Mouse (Mus musculus) T-cell, adult 2 months (primary cell): ENCODE data around the gene Olfr548-ps1.
"Not testable (repeated sequence)": the region's sequence is repeated elsewhere in the genome, so short reads cannot be mapped to it uniquely, and the experiment has no call there.

Experiments
- DNase-seq: peaks from one replicate; pipeline ENCODE4 v3.0.0; 2022; ENCODE audit warnings: low spot score

The Olfr548-ps1 gene

DNA sequence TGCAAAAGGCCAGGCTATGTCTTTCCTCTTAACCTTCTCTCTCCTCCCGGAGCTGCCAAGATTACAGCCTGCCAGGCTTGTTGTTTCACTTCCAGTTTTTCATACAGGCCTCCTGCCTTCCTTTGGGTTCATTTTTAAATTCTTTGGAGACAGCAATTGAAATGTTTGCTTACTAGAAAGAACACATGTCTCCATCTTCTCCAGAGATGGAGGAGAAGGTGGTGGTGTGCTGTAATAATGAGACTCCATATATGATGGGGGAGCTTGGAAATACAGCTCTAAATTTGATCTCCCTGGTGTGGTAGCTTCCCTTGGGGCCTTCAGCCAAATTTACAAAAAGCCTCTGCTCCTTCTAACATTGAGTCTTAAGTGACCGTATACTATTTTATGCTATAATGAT is at the start of gene Olfr548-ps1:
Gene Olfr548-ps1 (plus strand): TSS at position 301 of the 400 bp plus-strand sequence.
- DNase-seq, result no peak

DNA sequence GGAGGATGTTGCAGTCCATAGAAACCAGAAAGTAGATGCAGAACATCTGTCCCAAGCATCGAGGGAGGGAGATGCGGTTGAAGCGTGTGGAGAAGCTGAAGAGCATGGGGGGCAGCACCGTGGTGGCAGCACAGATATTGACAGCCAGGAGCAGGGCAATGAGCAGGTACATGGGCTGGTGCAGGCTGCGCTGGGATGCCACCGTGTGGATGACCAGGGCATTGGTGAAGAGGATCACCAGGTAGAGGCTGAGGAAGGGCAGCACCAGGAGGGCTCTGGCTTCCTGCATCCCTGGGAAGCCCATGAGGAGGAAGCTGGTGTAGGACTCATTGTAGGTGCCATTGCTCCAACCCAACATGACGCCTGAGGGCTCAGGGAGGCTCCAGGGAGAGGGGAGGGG is 46.3 kb upstream of the Olfr548-ps1 start:
- not testable (repeated sequence) for DNase-seq

DNA sequence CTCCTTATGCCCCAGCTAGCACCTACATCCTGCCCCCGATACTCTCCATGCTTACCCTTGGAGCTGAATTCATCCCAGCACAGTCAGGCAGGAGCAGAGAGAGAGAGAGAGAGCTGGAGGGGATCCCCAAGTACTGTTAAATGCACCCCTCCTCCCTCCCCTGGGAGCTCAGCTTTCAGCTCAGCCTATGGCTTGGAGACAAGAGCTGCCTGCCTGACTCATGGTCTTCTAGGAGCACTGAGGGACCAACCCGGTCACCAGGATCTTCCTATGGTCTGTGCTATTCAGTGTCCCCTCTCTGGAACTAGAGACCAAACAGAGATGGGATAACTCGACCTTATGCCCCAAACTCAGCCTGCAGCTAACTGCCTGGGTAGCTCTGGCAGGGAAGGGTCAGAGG is 41.2 kb upstream of the Olfr548-ps1 start, which contains the start of gene Olfr545:
Gene Olfr545 (minus strand): TSS at position 101 of the 400 bp plus-strand sequence.
- DNase-seq, result no peak

DNA sequence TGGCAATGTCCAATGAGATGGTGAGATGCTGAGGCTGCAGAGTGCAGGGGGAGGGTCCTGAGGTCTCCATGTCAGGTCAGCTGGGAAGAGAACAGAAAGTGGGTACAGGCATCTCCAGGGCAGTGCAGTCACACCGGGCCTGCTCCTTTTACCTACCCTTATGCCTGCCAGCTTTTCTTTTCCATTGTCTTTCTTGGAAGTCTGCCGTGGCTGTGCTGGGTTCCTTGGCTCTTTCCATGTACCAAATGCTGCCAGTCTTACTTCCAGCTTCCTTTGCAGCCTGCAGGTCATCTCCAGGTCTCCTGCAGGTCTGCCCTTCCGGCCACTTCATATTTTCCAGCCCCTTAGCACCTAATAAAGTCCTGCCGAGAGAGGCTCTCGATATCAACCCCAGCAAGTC is 38.7 kb upstream of the Olfr548-ps1 start:
- no peak for DNase-seq

- peak; percentile 57 for DNase-seq
Measured at GRCm38 (mm10) chr7:102506848-102507247, 33.8 kb upstream of the Olfr548-ps1 start.

DNA sequence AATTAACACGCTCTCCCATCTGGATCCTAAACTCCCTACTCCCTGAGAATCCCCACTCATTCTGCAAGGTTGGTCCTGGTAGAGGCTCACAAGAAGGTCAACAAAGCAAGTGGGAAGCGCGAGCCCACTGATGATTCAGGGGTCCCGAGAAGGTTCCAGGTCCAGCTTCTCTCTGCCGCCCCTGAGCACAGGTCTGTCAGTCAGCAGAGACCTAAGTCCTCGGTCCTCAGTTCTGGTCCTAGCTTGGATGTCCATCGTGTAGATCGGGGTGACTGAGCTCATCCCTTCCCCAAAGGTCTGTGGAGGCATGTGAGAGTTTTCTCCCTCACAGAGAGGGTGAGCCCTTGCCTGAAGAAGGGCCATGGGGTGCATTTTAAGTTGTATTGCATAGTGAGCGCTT is 32.6 kb upstream of the Olfr548-ps1 start:
- no peak for DNase-seq

DNA sequence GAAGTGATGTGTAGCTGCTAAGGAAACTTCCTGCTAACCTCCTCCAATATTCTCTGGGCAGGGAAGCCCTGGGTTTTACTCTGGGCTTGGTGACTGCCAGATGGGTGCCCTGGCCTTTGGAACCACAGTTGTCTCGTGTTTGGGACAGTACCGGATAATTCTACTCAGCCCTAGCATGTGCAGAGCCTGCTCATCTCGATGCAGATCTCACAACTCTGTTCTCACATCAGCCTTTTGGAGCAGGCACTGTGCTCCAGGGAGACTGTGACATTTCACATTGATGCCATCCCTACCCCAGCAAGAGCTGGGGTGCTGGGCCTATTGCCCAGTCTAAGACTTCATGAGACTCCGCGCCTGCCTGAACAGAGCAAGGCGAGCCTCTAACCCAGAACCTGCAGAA is 32.0 kb upstream of the Olfr548-ps1 start:
- no peak for DNase-seq

DNA sequence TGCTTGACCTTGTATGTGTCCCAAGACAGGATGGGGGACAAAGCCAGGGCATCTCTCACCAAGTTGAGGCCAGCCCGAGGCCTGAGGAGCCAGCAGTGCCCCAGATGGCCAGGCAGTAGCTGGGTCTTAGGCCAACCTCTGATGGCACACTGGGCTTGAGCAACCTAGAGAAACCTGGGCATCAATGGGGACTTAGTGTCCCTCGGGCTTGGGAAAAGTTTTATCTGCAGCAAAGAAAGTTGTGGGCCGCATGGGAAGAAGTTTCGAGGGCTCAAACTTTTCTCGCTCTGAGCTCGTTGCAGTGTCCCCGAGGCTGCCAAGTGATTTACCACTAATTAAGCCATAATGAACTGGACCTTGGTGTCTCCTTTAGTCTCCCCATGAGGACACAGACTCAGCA is 31.0 kb upstream of the Olfr548-ps1 start:
- DNase-seq, result no peak

DNA sequence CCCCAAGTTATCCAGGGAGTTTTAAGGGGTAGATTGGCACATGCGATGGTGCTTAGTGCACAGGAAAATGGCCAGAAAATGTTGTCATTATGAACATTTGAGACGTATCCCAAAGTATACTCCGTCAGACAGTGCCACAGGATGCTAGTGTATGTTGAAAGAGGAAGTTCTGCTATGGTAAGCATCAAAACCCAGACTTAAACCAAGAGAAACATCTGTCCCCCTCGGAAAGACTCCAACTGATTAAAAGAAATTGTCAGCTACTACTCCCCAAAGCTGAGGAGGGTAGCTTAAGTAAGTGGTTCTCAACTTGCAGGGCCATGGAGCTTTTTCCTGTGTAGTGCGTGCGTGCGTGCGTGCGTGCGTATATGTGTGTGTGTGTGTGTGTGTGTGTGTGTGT is 28.8 kb upstream of the Olfr548-ps1 start:
- DNase-seq, result no peak

- DNase-seq, result peak; percentile 74
Measured at GRCm38 (mm10) chr7:102512814-102513435, 27.8 kb upstream of the Olfr548-ps1 start.

GRCm38 (mm10) chr7:102514144-102514543 is 26.6 kb upstream of the Olfr548-ps1 start:
- DNase-seq, result no peak

- no peak for DNase-seq
Measured at GRCm38 (mm10) chr7:102516261-102517050, 24.2 kb upstream of the Olfr548-ps1 start.

DNA sequence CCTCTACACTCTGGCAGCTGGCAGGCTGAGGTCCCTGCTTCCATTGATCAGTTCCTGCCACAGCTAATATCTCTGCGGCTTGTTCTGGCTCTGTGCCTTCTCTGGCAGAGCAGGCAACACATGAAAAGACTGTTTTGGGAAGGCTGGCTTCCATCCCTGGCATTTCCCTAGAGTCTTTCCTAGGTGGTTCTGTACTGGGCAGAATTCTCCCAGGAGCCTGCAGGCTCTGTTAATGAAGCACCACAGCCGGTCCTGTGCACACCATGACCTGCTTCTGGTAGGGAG is 23.7 kb upstream of the Olfr548-ps1 start:
- no peak for DNase-seq

- no peak for DNase-seq
Measured at GRCm38 (mm10) chr7:102529052-102529451, 11.6 kb upstream of the Olfr548-ps1 start.

DNA sequence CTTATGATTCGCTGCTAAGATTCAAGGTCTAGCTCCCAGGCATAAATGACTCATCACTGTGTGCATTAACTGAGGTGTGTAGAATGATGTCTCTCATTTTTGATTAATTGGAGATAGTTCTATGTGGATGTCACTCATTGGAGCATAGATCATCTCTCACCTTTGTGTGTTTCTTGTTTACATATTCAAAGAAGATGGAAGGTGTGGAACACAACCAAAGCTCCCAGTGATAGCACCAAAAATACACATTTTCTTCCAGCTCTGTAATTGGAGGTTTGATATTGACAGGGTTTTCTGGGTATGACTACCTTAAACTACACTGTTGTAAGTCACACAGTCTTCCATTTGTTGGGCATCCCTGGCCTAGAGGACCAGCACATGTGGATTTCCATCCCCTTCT is 6.2 kb upstream of the Olfr548-ps1 start, which contains the start of gene Olfr547:
Gene Olfr547 (plus strand): TSS at position 301 of the 400 bp plus-strand sequence.
- DNase-seq, result no peak

DNA sequence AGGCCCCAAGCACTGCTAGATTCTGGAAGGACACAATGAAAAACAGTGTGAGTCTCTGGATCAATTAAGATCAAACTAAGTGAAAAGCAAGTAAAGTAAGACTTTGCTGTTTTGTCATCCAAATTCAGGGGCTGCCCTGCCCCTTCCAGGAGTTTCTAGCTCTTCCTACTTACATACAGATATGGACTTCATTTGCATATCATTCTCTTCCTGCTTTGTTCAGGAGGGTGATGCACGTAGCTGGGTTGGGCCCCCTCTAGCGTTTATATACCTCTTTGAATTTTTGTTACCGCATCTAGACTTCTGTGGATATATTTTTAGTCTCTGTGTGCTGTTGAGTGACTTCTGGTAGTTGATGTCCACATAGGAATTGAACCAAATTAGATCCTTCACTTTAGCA is 555 bp downstream of the Olfr548-ps1 start:
- DNase-seq, result no peak

- no peak for DNase-seq
Measured at GRCm38 (mm10) chr7:102549570-102549969, 8.9 kb downstream of the Olfr548-ps1 start, which contains the start of gene Olfr549. Gene Olfr549, plus strand, starts transcription at chr7:102549870.

DNA sequence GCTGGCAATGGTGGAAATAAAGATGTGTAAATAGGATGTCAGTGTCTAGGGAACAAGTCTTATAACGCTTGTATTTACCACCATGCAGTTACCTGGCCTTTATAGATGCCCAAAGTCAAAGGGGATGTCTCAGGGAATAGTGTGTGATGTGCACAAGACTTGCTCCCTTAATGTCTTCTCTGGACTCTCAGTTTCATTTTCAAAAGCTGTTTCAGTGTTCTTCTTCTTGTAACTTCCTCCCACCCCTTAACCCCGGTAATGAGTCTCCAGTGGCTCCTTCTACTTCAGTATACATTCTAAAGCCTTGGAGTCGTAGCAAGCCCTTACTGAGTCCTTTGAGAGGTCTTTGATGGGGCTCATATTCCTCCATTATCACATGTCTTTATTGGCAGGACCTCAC is 12.6 kb downstream of the Olfr548-ps1 start:
- no peak for DNase-seq

DNA sequence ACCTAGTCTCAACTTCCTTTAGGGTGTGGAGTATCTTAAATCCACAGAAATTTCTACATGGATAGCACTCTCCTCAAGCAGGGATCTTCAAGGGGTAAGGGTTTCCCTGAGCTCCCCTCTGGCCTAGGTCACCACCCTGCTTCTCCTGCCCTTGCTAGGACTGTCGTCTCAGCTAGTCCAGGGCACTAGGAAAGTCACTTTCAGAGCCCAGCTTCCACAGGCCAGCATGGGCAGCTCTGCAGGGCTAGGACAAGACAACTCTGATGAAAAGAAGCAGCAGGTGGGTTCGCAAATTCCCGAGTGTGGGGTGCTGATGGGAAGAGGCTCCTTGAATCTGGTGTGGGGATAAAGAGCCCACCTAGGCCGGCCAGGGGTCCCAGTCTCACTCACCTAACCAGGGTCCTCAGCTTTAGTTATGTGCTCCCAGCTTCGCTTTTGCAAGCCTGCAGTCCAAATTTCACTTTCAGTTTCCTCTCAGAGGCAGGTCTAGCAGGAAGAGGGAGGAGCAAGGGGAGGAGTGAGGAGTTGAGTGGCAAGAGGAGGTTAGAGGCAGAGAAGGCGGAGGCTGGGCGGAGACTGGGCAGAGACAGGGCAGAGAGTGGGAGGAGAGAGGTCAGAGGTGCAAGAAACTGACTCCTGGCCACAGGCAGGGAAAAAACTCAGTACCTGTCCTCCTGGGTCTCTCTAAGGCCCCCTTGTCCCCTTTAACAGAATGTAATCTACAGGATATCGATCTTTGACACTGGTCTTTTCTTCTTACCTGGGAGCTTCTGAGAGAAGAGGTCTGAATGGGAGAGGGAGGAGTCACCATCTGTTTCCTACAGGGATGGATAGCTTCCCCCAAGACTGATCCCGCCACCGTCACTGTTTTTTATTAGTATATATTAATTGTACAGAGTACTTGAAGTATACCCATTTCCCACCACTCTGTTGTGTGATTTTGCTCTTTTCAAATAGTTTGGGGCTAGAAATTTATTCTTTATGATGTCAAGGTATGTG is 24.6 kb downstream of the Olfr548-ps1 start, which contains the start of gene Trim21:
Gene Trim21 (minus strand): TSS at position 488 of the 999 bp plus-strand sequence.
- peak; percentile 85 for DNase-seq

DNA sequence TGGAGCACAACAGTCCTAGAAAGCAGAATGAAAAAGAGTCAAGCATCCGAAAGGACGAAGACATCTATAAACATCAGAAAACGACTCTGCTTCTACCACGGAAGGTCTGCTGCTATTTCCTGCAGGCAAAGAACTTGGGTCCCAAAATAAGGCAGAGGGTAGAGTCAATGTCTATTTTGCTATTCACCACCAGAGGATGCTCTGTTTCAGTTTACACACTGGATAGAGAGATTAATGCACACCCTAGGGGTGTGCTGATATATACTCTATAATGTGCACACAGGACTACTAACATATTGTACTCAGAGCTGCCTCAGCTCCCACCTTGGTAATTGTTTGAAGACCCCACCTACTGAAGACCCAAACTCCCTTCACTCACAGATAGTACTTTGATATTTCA is 25.5 kb downstream of the Olfr548-ps1 start:
- DNase-seq, result no peak

- DNase-seq, result no peak
Measured at GRCm38 (mm10) chr7:102571142-102571541, 30.4 kb downstream of the Olfr548-ps1 start, which contains the start of gene Olfr550. Gene Olfr550, plus strand, starts transcription at chr7:102571442.

DNA sequence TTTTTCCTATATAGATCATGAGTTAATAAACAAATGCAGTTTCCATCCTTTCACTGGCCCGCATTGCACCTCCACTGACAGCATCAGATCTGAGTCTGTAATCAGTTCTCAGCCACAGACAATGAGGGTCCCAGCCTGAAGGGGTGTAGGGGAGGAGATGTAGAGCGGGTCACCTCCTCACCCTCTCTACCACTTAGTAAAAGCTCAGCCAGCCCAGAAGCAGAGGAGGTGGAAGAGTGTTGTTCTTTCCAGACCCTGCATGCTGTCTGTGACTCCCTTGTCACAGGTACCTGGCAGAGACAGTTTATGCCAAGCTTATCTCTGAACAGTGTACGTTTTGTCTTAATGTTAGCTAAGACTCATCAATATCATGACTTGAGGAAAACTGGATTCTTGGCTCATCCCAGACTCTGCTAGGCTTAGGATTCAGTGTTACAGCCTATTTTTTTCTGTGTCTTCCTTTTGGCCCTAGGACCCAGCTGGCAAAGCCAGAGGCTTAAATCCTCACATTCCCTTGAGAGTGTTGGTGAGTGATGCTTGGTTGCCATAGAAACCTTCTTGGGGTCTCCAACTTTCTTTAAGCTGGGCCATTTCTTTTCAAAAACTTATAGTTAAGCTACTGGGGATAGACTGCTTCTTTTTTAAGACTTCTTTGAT is 32.6 kb downstream of the Olfr548-ps1 start:
- no peak for DNase-seq
